Mouse (Mus musculus): Measurements from ENCODE around the gene Tsr2. TPM values are rescaled to one million over a fixed set of nuclear protein-coding genes. Genes with fewer than 3 reads are reported as not detected.

The Tsr2 gene
- total RNA-seq, 1 experiment from 2014 or later: 26.1 TPM

DNA sequence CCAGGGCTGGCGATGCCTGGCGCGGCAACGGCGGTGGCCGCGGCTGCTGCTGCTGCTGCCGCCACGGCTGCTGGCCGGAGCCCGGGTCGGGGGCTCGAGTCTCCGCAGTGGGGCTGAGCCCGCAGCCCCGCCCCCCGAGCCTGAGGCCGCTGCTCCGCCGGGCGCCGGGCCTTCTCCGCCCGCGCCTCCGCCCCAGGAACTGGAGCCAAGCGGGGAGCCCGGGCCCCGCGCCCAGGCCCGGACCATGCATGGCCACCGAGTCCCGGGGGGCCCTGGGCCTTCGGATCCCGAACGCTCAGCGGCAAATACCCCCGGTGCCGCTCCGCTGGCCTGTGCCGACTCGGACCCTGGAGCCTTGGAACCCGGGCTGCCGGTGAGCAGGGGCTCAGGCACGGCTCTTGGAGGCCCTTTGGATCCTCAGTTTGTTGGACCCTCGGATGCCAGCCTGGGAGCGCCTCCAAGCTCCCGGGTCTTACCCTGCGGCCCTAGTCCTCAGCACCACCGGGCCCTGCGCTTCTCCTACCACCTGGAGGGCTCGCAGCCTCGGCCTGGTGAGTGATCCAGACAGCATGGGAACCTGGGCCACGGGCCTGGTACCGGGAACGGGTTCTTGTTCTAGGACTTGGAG lies 48.8 kb downstream of the Tsr2 start:
- no peak for ATAC-seq (replicated peaks; ENCODE audit: insufficient number of reproducible peaks, low FRiP score, low TSS enrichment, poor library complexity, severe bottlenecking)

DNA sequence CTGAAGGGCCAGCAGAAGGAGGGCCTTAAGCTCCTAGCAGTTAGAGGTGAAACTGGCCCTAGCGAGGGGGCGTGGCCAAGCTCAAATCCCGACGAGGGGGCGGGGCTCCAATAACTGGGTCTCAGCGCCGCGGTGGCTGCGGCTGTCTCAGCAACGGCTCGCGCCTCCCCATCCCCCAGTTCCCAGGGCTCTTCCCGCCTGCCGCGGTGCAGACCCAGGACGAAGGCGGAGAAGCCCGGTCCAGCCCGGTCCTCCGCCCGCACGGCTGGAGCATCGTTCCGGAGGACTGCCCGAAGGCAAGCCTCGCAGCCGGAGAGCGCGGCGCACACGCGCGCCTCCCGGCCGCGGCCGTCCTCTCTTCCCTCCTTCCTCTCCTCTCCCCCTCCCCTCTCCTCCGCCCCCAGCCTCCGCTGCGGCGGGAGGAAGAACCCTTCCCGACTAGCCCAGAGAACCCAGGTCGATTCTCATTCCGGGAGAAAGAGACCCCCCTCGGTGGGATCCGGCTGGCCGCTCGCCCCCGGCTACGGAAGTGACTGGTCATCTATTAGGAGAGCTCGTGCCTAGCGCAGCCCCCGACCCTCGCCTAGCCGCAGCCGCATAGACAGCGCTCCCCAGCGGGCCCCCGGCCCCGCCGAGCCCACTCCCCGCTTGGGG lies 49.4 kb downstream of the Tsr2 start:
- no peak for ATAC-seq (replicated peaks; ENCODE audit: insufficient number of reproducible peaks, low FRiP score, low TSS enrichment, poor library complexity, severe bottlenecking)

DNA sequence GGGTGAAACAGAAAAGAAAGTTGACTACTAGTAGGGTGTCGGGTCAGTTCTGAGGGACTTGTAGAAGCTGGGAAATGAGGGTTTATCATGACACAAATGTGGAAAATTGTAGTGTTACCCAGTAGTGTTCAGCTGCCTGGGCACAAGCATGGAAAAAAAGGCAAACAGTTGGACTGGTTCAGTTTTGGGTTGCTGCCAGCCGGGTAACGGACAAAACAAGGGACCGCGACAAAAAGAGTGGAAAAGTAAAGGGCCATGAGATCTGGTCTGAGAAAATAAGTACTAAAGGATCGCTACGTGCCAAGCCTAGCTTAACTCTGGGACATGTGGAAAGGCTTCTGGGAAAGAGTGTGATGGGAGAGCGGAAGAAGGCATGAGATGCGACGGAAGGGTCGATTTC lies 50.0 kb downstream of the Tsr2 start:
- no peak for ATAC-seq (replicated peaks; ENCODE audit: insufficient number of reproducible peaks, low FRiP score, low TSS enrichment, poor library complexity, severe bottlenecking)

DNA sequence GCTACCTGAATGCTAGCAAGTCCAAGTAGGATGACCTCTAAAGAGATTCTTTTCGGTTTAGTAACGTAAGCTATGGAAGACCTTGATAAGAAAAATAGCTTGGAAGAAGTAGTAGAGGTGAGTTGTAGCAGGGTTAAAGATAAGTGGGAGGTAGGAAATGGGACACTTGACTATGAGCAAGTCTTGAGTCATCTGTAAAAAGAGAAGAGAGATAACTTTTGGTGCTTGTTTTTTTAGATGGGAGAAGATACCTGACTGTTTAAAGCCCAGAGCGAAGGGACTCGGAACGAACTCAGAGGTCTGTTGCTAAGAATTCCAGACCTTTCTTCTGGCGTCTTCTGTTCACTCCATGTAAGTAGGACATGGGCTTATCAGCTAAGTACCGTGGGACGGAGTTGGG lies 50.5 kb downstream of the Tsr2 start, which contains the start of gene Fgd1:
Gene Fgd1, plus strand, starts transcription at position 301 of the 400 bp plus-strand sequence.
- no peak for ATAC-seq (replicated peaks; ENCODE audit: insufficient number of reproducible peaks, low FRiP score, low TSS enrichment, poor library complexity, severe bottlenecking)

DNA sequence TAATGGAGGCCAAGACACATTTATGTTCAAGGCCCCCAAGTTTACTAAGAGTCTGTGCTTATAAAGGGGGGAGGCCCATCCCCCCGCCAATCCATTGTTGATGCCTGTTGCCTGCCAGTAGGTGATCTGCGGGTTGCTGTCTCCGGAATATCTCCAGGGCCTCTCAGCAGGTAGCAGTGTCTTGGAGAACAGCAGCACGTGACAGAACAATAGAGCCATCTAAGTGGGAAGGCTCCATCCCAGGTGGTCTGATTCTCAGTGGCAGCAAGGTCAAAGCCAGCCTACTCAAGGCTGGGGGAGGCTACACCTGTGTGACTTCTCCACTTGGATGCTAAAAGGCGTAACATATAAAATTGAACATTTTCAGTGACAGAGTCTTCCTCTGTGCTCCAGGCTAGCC lies 55.1 kb downstream of the Tsr2 start:
- no peak for ATAC-seq (replicated peaks; ENCODE audit: insufficient number of reproducible peaks, low FRiP score, low TSS enrichment, poor library complexity, severe bottlenecking)

Other genes with a start within 250 kb of the Tsr2 start
- gene Gnl3l, start 79.2 kb downstream of the Tsr2 start, total RNA-seq (2017): 17.3 to 36.0 TPM (median 20.2 TPM) in 3 replicates
- gene Fgd1, start 50.4 kb downstream of the Tsr2 start, total RNA-seq (2017): not detected in 3 replicates
- not detected in 3 replicates for gene Wnk3, start 101.5 kb upstream of the Tsr2 start, total RNA-seq (2017)
- gene Fam120c, start 247.6 kb upstream of the Tsr2 start, total RNA-seq (2017): 1.4 to 3.1 TPM (median 1.9 TPM) in 3 replicates

All from monocyte, adult 5-6 weeks (primary cell).